Mouse (Mus musculus): ENCODE data around the gene Bcl6b. TPM values are rescaled to one million over a fixed set of nuclear protein-coding genes. Genes with fewer than 3 reads are reported as not detected.

Bcl6b gene
- polyA plus RNA-seq, 1 experiment from 2014 or later = 11.1 TPM

GRCm38 (mm10) chr11:70247136-70247845 is 17.7 kb upstream of the Bcl6b start:
- Histone ChIP-seq H3K4me3 (no peak overlapping the region), H3K9me3 (no peaks in the 10 kb centered on the region), H3K27me3 (peaks cover 42% of the 10 kb centered on the region), H3K4me1 (no peaks in the 10 kb centered on the region), H3K36me3 (no peaks in the 10 kb centered on the region), H3K27ac (no peak overlapping the region), H3K9ac (no peak overlapping the region), H3K4me2 (no peak overlapping the region)
- 49% methylated on average over 9 of the region's 9 CpGs for WGBS
- ATAC-seq (ENCODE audit: insufficient number of reproducible peaks, insufficient read depth, low FRiP score, low TSS enrichment, low read depth) = no peak

GRCm38 (mm10) chr11:70242591-70242990 is 13.0 kb upstream of the Bcl6b start:
- no peak for ATAC-seq (ENCODE audit: insufficient number of reproducible peaks, insufficient read depth, low FRiP score, low TSS enrichment, low read depth)
- H3K4me1 ChIP-seq = peaks cover 14% of the 10 kb centered on the region
- no peak overlapping the region for H3K4me2 ChIP-seq
- H3K4me3 ChIP-seq = no peak overlapping the region
- no peaks in the 10 kb centered on the region for H3K9me3 ChIP-seq
- 70% methylated on average over 11 of the region's 11 CpGs for WGBS
- H3K27me3 ChIP-seq = 0 out of 2 replicates have a peak, but pooled peaks cover 10% of the 10 kb centered on the region
- no peak overlapping the region for H3K27ac ChIP-seq
- H3K9ac ChIP-seq = no peak overlapping the region
- H3K36me3 ChIP-seq = no peaks in the 10 kb centered on the region

GRCm38 (mm10) chr11:70239541-70240279 is 10.1 kb upstream of the Bcl6b start, which contains the start of the genes Gm21988 and Rnasek:
TSS of gene Gm21988 (minus strand) at chr11:70239830.
TSS of gene Rnasek (minus strand) at chr11:70239842.
- ATAC-seq (ENCODE audit: insufficient number of reproducible peaks, insufficient read depth, low FRiP score, low TSS enrichment, low read depth) = no peak
- Histone ChIP-seq H3K27ac (peak within 1 kb of the TSS; percentile 93), H3K36me3 (peaks cover 14% of the 10 kb centered on the region), H3K4me1 (peaks cover 37% of the 10 kb centered on the region), H3K27me3 (0 out of 2 replicates have a peak, but pooled peaks cover 2% of the 10 kb centered on the region), H3K4me3 (peak within 1 kb of the TSS; percentile 81), H3K9me3 (no peaks in the 10 kb centered on the region), H3K9ac (peak within 1 kb of the TSS; percentile 87), H3K4me2 (peak within 1 kb of the TSS; percentile 83)
- WGBS = 1% methylated on average over 33 of the region's 35 CpGs

GRCm38 (mm10) chr11:70238591-70239440 is 9.2 kb upstream of the Bcl6b start:
- H3K4me2 ChIP-seq = peak overlapping the region; percentile 83
- H3K36me3 ChIP-seq = peaks cover 15% of the 10 kb centered on the region
- WGBS = 13% methylated on average over 23 of the region's 23 CpGs
- H3K4me1 ChIP-seq = peaks cover 45% of the 10 kb centered on the region
- no peaks in the 10 kb centered on the region for H3K9me3 ChIP-seq
- H3K9ac ChIP-seq = peak overlapping the region; percentile 87
- no peak for ATAC-seq (ENCODE audit: insufficient number of reproducible peaks, insufficient read depth, low FRiP score, low TSS enrichment, low read depth)
- peak overlapping the region; percentile 81 for H3K4me3 ChIP-seq
- no peaks in the 10 kb centered on the region for H3K27me3 ChIP-seq
- peak overlapping the region; percentile 93 for H3K27ac ChIP-seq

GRCm38 (mm10) chr11:70237457-70238167 is 8.0 kb upstream of the Bcl6b start, which contains the start of gene 0610010K14Rik:
TSS of gene 0610010K14Rik (minus strand) at chr11:70237914.
- Histone ChIP-seq H3K9me3 (no peaks in the 10 kb centered on the region), H3K4me2 (peak within 1 kb of the TSS; percentile 83), H3K4me1 (peaks cover 56% of the 10 kb centered on the region), H3K4me3 (peak within 1 kb of the TSS; percentile 81), H3K27ac (peak within 1 kb of the TSS; percentile 93), H3K9ac (peak within 1 kb of the TSS; percentile 87), H3K36me3 (peaks cover 15% of the 10 kb centered on the region), H3K27me3 (no peaks in the 10 kb centered on the region)
- ATAC-seq (ENCODE audit: insufficient number of reproducible peaks, insufficient read depth, low FRiP score, low TSS enrichment, low read depth) = peak; percentile 89
- WGBS = under 1% methylated on average over 69 of the region's 70 CpGs

GRCm38 (mm10) chr11:70236717-70237116 is 7.1 kb upstream of the Bcl6b start:
- 36% methylated on average over 7 of the region's 7 CpGs for WGBS
- H3K9me3 ChIP-seq = no peaks in the 10 kb centered on the region
- H3K4me1 ChIP-seq = peaks cover 56% of the 10 kb centered on the region

GRCm38 (mm10) chr11:70235254-70235900 is 5.8 kb upstream of the Bcl6b start:
- ATAC-seq (ENCODE audit: insufficient number of reproducible peaks, insufficient read depth, low FRiP score, low TSS enrichment, low read depth) = no peak
- no peak overlapping the region for H3K4me3 ChIP-seq
- peaks cover 56% of the 10 kb centered on the region for H3K4me1 ChIP-seq
- peaks cover 7% of the 10 kb centered on the region for H3K27me3 ChIP-seq
- H3K9me3 ChIP-seq = no peaks in the 10 kb centered on the region
- no peak overlapping the region for H3K27ac ChIP-seq
- H3K36me3 ChIP-seq = peaks cover 15% of the 10 kb centered on the region
- no peak overlapping the region for H3K4me2 ChIP-seq
- no peak overlapping the region for H3K9ac ChIP-seq
- WGBS = 87% methylated on average over 12 of the region's 12 CpGs

More at GRCm38 (mm10) chr11:70236717-70237116, 7.1 kb upstream of the Bcl6b start:
- Histone ChIP-seq H3K27me3 (no peaks in the 10 kb centered on the region), H3K9ac (peak overlapping the region; percentile 87), H3K27ac (peak overlapping the region; percentile 93), H3K4me3 (peak overlapping the region; percentile 81), H3K4me2 (peak overlapping the region; percentile 83), H3K36me3 (peaks cover 15% of the 10 kb centered on the region)
- ATAC-seq (ENCODE audit: insufficient number of reproducible peaks, insufficient read depth, low FRiP score, low TSS enrichment, low read depth) = no peak

GRCm38 (mm10) chr11:70234497-70234896 is 4.9 kb upstream of the Bcl6b start:
- Histone ChIP-seq H3K4me1 (peaks cover 63% of the 10 kb centered on the region), H3K27me3 (peaks cover 16% of the 10 kb centered on the region), H3K9ac (no peak overlapping the region), H3K4me3 (no peak overlapping the region), H3K9me3 (no peaks in the 10 kb centered on the region), H3K27ac (peak overlapping the region; percentile 57), H3K36me3 (peaks cover 15% of the 10 kb centered on the region), H3K4me2 (no peak overlapping the region)
- ATAC-seq (ENCODE audit: insufficient number of reproducible peaks, insufficient read depth, low FRiP score, low TSS enrichment, low read depth) = no peak
- WGBS = 79% methylated on average over 8 of the region's 8 CpGs

DNA sequence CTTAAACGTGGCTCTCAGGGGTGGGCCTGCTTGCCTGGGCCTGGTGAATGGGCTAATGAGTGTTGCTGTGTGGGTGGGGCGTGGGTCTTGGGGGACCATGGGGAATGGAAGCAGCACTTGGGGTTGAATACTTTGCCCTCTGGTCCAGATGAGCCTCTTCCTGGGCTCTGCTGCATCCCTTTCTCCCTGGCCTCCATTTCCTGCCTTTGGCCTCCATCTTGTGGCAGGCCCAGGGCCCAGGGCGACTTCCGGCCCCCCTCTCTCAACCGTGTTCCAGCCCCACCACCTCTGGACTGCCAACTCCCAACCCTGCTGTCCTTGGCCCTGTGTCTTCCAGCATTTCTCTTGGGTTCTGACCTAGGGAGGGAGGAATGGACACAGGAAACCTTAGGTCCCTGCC is 4.4 kb upstream of the Bcl6b start:
- Histone ChIP-seq H3K27me3 (peaks cover 20% of the 10 kb centered on the region), H3K9me3 (no peaks in the 10 kb centered on the region), H3K4me1 (peaks cover 67% of the 10 kb centered on the region), H3K4me3 (no peak overlapping the region), H3K27ac (peak overlapping the region; percentile 57), H3K9ac (no peak overlapping the region), H3K4me2 (peak overlapping the region; percentile 66; the same call in 1 of the 2 replicates), H3K36me3 (peaks cover 15% of the 10 kb centered on the region)
- 51% methylated on average over 5 of the region's 5 CpGs for WGBS
- ATAC-seq (ENCODE audit: insufficient number of reproducible peaks, insufficient read depth, low FRiP score, low TSS enrichment, low read depth) = no peak

DNA sequence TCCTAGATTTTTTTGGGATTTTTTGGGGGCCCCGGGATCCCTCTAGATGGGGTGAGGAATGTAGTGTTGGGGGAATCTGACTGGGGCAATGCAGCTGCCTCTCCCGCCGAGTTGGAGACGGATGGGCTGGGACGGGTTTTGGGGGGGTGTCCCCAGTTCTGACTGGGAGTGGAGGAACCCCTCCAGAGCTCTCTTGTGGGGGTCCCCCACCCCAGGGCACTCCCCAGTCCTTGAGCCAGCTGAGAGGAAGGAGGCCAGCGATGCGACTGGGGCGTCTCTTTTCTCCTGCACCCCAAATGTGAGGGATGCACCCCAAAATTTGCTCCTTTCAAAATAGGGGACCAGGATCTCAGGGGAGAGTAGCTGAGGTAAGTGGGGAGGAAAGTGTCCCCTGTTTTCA is 3.4 kb upstream of the Bcl6b start:
- H3K4me1 ChIP-seq = peaks cover 62% of the 10 kb centered on the region
- no peak for ATAC-seq (ENCODE audit: insufficient number of reproducible peaks, insufficient read depth, low FRiP score, low TSS enrichment, low read depth)
- peak overlapping the region; percentile 39; the same call in 1 of the 2 replicates for H3K27ac ChIP-seq
- peaks cover 15% of the 10 kb centered on the region for H3K36me3 ChIP-seq
- H3K27me3 ChIP-seq = peaks cover 30% of the 10 kb centered on the region
- peak overlapping the region; percentile 66 for H3K4me2 ChIP-seq
- H3K9ac ChIP-seq = peak overlapping the region; percentile 76
- 37% methylated on average over 8 of the region's 8 CpGs for WGBS
- H3K9me3 ChIP-seq = no peaks in the 10 kb centered on the region
- peak overlapping the region; percentile 47 for H3K4me3 ChIP-seq

Data from embryonic facial prominence, embryonic 13.5 days (tissue).